8 mouse cellular contexts compared by ENCODE assay signal in the genomic region with DNA sequence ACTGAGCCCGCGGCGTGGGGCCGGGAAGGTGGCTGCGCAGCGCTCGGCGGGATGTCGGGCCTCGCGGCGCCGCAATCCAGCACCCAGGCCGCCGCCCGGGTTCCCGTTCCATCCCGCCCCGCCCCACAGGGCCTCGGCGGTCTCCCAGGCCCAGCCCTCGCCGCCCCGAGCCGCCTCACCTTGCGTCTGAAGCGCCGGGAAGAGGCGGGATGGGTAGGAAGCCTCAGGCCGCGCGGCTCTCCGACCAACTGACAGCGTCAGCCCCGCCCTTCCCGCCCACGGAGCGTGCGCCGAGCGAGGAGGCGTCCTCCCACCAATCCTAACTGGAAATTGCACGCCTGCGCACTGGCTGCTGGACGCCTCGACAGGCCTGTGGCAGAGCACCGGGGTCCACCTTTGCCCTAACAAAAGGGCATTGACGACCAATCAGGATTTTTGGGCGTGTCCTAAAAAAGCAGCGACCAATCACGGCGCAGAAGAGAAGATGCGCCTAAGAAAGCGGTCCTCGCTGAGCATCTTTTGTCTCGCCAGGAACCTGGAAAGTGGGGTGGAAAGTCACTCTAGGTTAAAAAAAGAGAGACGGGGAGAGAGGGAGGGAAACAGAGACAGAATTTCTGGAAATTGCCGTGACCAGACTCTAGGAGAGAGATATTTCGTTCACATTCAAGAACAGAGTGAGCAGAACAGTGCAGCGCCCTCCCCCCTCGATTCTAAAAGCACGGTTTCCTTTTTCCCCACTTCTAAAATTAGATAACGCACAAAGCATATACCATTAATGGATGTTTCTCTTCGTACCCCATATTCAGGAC. TPM values are rescaled to one million over a fixed set of nuclear protein-coding genes. Genes with fewer than 3 reads are reported as not detected.
DNase-seq lines count a peak whose midpoint lies in the region; ATAC-seq and TF ChIP-seq lines count a peak whose summit lies in the region.

No protein-coding gene starts in this region.

- H3K4me3 ChIP-seq in embryonic facial prominence, embryonic 13.5 days: peak overlapping the region; percentile 83
- peak overlapping the region; percentile 79 for H3K4me3 ChIP-seq in kidney, adult 2 months (ENCODE audit: insufficient read depth, low read depth, low read length)
- peak overlapping the region; percentile 95 for H3K4me3 ChIP-seq in limb, embryonic 12.5 days (replicated peaks)
- H3K4me3 ChIP-seq in midbrain, embryonic 15.5 days: peak overlapping the region; percentile 71
- peak overlapping the region; percentile 77 for H3K4me3 ChIP-seq in spleen, adult 2 months (ENCODE audit: extremely low read depth, insufficient read depth, insufficient read length)

- no peaks in the 10 kb centered on the region for H3K27me3 ChIP-seq in embryonic facial prominence, embryonic 13.5 days
- H3K27me3 ChIP-seq in kidney, adult 2 months (replicated peaks; ENCODE audit: control insufficient read depth, insufficient read depth, low read length): no peaks in the 10 kb centered on the region
- no peaks in the 10 kb centered on the region for H3K27me3 ChIP-seq in limb, embryonic 12.5 days
- no peaks in the 10 kb centered on the region for H3K27me3 ChIP-seq in midbrain, embryonic 15.5 days (replicated peaks)
- H3K27me3 ChIP-seq in spleen, adult 2 months (ENCODE audit: control insufficient read depth, insufficient read depth, low read length): no peaks in the 10 kb centered on the region

- peaks cover 15% of the 10 kb centered on the region for H3K4me1 ChIP-seq in embryonic facial prominence, embryonic 13.5 days
- H3K4me1 ChIP-seq in kidney, adult 2 months (ENCODE audit: control insufficient read depth, insufficient read depth, low read length): no peaks in the 10 kb centered on the region
- peaks cover 15% of the 10 kb centered on the region for H3K4me1 ChIP-seq in limb, embryonic 12.5 days (replicated peaks)
- H3K4me1 ChIP-seq in midbrain, embryonic 15.5 days: peaks cover 25% of the 10 kb centered on the region
- no peaks in the 10 kb centered on the region; the same call in 1 of the 2 replicates for H3K4me1 ChIP-seq in spleen, adult 2 months (ENCODE audit: control insufficient read depth, insufficient read depth, insufficient read length)

- 1% methylated on average over 64 of the region's 64 CpGs for WGBS in embryonic facial prominence, embryonic 13.5 days
- 1% methylated on average over 64 of the region's 64 CpGs for WGBS in kidney, adult 2 months
- WGBS in limb, embryonic 12.5 days: under 1% methylated on average over 64 of the region's 64 CpGs
- under 1% methylated on average over 63 of the region's 64 CpGs for WGBS in midbrain, embryonic 15.5 days
- WGBS in spleen, adult 2 months: under 1% methylated on average over 63 of the region's 64 CpGs

- H3K9me3 ChIP-seq in embryonic facial prominence, embryonic 13.5 days: no peaks in the 10 kb centered on the region
- no peaks in the 10 kb centered on the region for H3K9me3 ChIP-seq in limb, embryonic 12.5 days
- no peaks in the 10 kb centered on the region for H3K9me3 ChIP-seq in midbrain, embryonic 15.5 days

- ATAC-seq in embryonic facial prominence, embryonic 13.5 days (ENCODE audit: insufficient number of reproducible peaks, insufficient read depth, low FRiP score, low TSS enrichment, low read depth): peak; percentile 100
- peak; percentile 100 for ATAC-seq in limb, embryonic 12.5 days (ENCODE audit: insufficient number of reproducible peaks, insufficient read depth, low FRiP score, low TSS enrichment, low read depth)
- peak; percentile 100 for ATAC-seq in midbrain, embryonic 15.5 days (replicated peaks)

- peak overlapping the region; percentile 67 for H3K4me2 ChIP-seq in embryonic facial prominence, embryonic 13.5 days
- H3K4me2 ChIP-seq in limb, embryonic 12.5 days: peak overlapping the region; percentile 71
- H3K4me2 ChIP-seq in midbrain, embryonic 15.5 days: peak overlapping the region; percentile 63

- peak overlapping the region; percentile 95 for H3K9ac ChIP-seq in embryonic facial prominence, embryonic 13.5 days
- H3K9ac ChIP-seq in limb, embryonic 12.5 days (replicated peaks): peak overlapping the region; percentile 93
- peak overlapping the region; percentile 75 for H3K9ac ChIP-seq in midbrain, embryonic 15.5 days

- no peak for TF ChIP-seq POLR2A in kidney, adult 2 months (IDR thresholded peaks at IDR 0.05; ENCODE audit: low read depth, low read length)
- peak; percentile 24 for TF ChIP-seq POLR2A in spleen, adult 2 months (IDR thresholded peaks at IDR 0.05; ENCODE audit: low read depth, low read length)

- peak; percentile 98 for DNase-seq in 3134 (ENCODE audit: extremely low read depth, insufficient read length, low spot score)
- DNase-seq in adrenal gland, postnatal 36 days: peak; percentile 99 to 100
- peak; percentile 98 to 99 for DNase-seq in heart, adult 18-20 months
- DNase-seq in kidney, adult 2 months: peak; percentile 99
- DNase-seq in spleen, adult 2 months (ENCODE audit: low read depth in 1 of 2, low spot score in 2 of 2): peak; percentile 95 to 98

- no peak for TF ChIP-seq CTCF in kidney, adult 2 months (conservative IDR thresholded peaks at IDR 0.05; ENCODE audit: insufficient read depth, insufficient read length, low read depth, low read length)
- no peak for TF ChIP-seq CTCF in spleen, adult 2 months (IDR thresholded peaks at IDR 0.05; ENCODE audit: extremely low read depth, insufficient read depth, insufficient read length, insufficient replicate concordance)

- peak overlapping the region; percentile 94 for H3K27ac ChIP-seq in embryonic facial prominence, embryonic 13.5 days
- no peak overlapping the region for H3K27ac ChIP-seq in kidney, adult 2 months (ENCODE audit: insufficient read depth, low read depth, low read length)
- H3K27ac ChIP-seq in limb, embryonic 12.5 days: peak overlapping the region; percentile 94
- H3K27ac ChIP-seq in midbrain, embryonic 15.5 days: peak overlapping the region; percentile 91
- peak overlapping the region; percentile 21; the same call in 1 of the 2 replicates for H3K27ac ChIP-seq in spleen, adult 2 months (ENCODE audit: insufficient read depth, low read length)

- H3K36me3 ChIP-seq in embryonic facial prominence, embryonic 13.5 days: peaks cover 5% of the 10 kb centered on the region; the same call in 1 of the 2 replicates
- no peaks in the 10 kb centered on the region; the same call in 1 of the 2 replicates for H3K36me3 ChIP-seq in kidney, adult 2 months (ENCODE audit: control insufficient read depth, insufficient read depth, low read length)
- H3K36me3 ChIP-seq in limb, embryonic 12.5 days: peaks cover 6% of the 10 kb centered on the region
- H3K36me3 ChIP-seq in midbrain, embryonic 15.5 days (replicated peaks): no peaks in the 10 kb centered on the region
- no peaks in the 10 kb centered on the region for H3K36me3 ChIP-seq in spleen, adult 2 months (ENCODE audit: control insufficient read depth, insufficient read depth, low read length)

RNA-seq across cellular contexts. Expression of gene Scoc, which starts 15.7 kb away (rescaled TPM):
- 10 to 100 TPM; 75.2 to 83.3 TPM for total RNA-seq in adrenal gland, postnatal 36 days (2021)
- 133 and 138 TPM in 2 replicates for polyA plus RNA-seq in embryonic facial prominence, embryonic 13.5 days (2015; fragmentation: Nextera tagmentation; extraction: Ambion mirVana)
- 10 to 100 TPM; 53.3 to 56.3 TPM for total RNA-seq in heart, adult 18-20 months (2021)
- 15.9 and 24.5 TPM in 2 replicates for polyA plus RNA-seq in kidney, adult 2 months (2012; rRNA removed)
- polyA plus RNA-seq in limb, embryonic 12.5 days (2016; fragmentation: Nextera tagmentation; extraction: Ambion mirVana): 109 and 127 TPM in 2 replicates
- polyA plus RNA-seq in midbrain, embryonic 15.5 days (2015; fragmentation: Nextera tagmentation; extraction: Ambion mirVana): 260 and 268 TPM in 2 replicates
- polyA plus RNA-seq in spleen, adult 2 months (2012; rRNA removed): 1.9 and 2.0 TPM in 2 replicates

RNA-seq across cellular contexts. Expression of gene Clgn, which starts 52.8 kb away (rescaled TPM):
- total RNA-seq in adrenal gland, postnatal 36 days (2021): under 1 TPM in 1 of 2 experiments, not detected in 1; 0.13 TPM
- 2.8 and 3.5 TPM in 2 replicates for polyA plus RNA-seq in embryonic facial prominence, embryonic 13.5 days (2015; fragmentation: Nextera tagmentation; extraction: Ambion mirVana)
- total RNA-seq in heart, adult 18-20 months (2021): not detected
- 0.03 and 0.06 TPM in 2 replicates for polyA plus RNA-seq in kidney, adult 2 months (2012; rRNA removed)
- polyA plus RNA-seq in limb, embryonic 12.5 days (2016; fragmentation: Nextera tagmentation; extraction: Ambion mirVana): 3.1 and 3.8 TPM in 2 replicates
- polyA plus RNA-seq in midbrain, embryonic 15.5 days (2015; fragmentation: Nextera tagmentation; extraction: Ambion mirVana): 10.0 and 10.4 TPM in 2 replicates
- polyA plus RNA-seq in spleen, adult 2 months (2012; rRNA removed): 0.01 TPM in 1 of 2 replicates, not detected in the other
